Mouse (Mus musculus) testis, adult 2 months (tissue): Measurements from ENCODE around the gene Bri3bp.

Experiments
- CTCF ChIP-seq: fragments of 200-500 bp; IDR thresholded peaks from 2 replicates; pipeline ENCODE4 v1.5.1; 2012; ENCODE audit warnings: low read depth, mild to moderate bottlenecking, inconsistent platforms, low read length, moderate library complexity; ENCODE audit not compliant: control insufficient read depth, insufficient read depth, insufficient replicate concordance
- POLR2A ChIP-seq: fragments of 200-500 bp; IDR thresholded peaks from 2 replicates; pipeline ENCODE4 v1.6.1; 2012; ENCODE audit warnings: low read depth, mild to moderate bottlenecking, inconsistent platforms, low read length, moderate library complexity; ENCODE audit not compliant: control insufficient read depth

DNA sequence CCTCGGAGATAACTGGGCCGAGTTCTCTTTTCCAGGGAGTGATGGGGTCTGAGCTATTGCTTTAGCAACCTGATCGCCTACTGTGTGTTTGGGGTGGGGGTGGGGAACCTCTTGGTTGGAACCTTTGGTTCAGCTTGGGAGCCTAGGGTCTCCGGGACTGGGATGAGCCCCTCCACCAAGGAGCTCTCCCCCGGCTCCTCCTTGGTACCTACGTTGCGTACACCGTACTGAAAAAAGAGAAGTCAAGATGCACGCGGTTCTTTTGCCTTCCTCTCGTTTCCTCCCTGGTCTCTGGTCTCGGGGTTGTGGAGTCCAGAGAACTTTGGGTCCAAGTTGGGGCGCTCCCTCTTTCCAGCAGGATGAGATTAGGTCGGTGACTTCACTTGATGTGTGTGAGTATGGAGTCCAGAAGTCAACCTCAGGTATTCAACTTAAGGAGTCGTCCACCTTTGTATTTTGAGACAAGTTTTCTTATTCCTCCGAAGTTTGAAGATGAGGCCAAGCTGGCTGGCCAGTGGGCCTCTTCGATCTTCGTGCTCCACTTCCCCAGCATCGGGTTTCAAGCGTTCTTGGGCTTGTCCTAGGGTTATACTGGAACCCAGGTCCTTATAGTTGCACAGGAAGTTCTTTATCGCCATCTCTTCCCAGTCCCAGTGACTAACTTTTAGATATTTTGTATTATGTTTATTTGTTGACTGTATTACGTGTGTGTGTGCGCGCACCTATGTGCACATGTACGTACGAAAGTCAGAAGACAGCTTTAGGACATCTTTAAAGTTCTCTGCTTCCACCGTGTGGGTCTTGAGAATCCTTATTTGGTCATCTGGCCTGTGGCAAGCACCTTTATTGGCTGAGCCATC lies 998 bp downstream of the Bri3bp start:
- no peak for TF ChIP-seq CTCF
- no peak for TF ChIP-seq POLR2A
